Mouse (Mus musculus): ENCODE results near the gene Cpd. TPM values are rescaled to one million over a fixed set of nuclear protein-coding genes. Genes with fewer than 3 reads are reported as not detected.

Cpd gene
- polyA plus RNA-seq, 1 experiment = 17.5 TPM

Other genes with a start within 250 kb of the Cpd start
- gene Abr, start 224.7 kb downstream of the Cpd start, polyA plus RNA-seq (2012; rRNA removed) = 89.1 and 165 TPM in 2 replicates
- 0.09 and 0.25 TPM in 2 replicates for gene Bhlha9, start 174.5 kb downstream of the Cpd start, polyA plus RNA-seq (2012; rRNA removed)
- gene Trarg1, start 167.2 kb downstream of the Cpd start, polyA plus RNA-seq (2012; rRNA removed) = 1.1 and 1.4 TPM in 2 replicates
- gene Gosr1, start 83.4 kb downstream of the Cpd start, polyA plus RNA-seq (2012; rRNA removed) = 15.9 and 21.9 TPM in 2 replicates
- 60.5 and 146 TPM in 2 replicates for gene Tmigd1, start 55.1 kb upstream of the Cpd start, polyA plus RNA-seq (2012; rRNA removed)
- 18.8 and 20.2 TPM in 2 replicates for gene Blmh, start 77.8 kb upstream of the Cpd start, polyA plus RNA-seq (2012; rRNA removed)
- 41.2 and 108 TPM in 2 replicates for gene Slc6a4, start 151.6 kb upstream of the Cpd start, polyA plus RNA-seq (2012; rRNA removed)
- gene Nsrp1, start 231.4 kb upstream of the Cpd start, polyA plus RNA-seq (2012; rRNA removed) = 0.92 and 1.1 TPM in 2 replicates

Data from large intestine, adult 2 months (tissue).